Mouse (Mus musculus) erythroblast, adult 5-6 weeks (primary cell): ENCODE measurements around the gene Rasgef1a. TPM values are rescaled to one million over a fixed set of nuclear protein-coding genes. Genes with fewer than 3 reads are reported as not detected.

Source experiments
- ATAC-seq: replicated peaks from 2 replicates; pipeline ENCODE4 v1.8.0; 2016; ENCODE audit warnings: moderate number of reproducible peaks, mild to moderate bottlenecking, moderate TSS enrichment, inconsistent platforms; ENCODE audit not compliant: poor library complexity, low FRiP score, severe bottlenecking
- total RNA-seq, 2 experiments: library from RNA; stranded (forward) in 1 of 2; stranded (reverse) in 1 of 2; fragments of 150-400 nt in 1 of 2; fragments of 200-764, 138-1000 nt in 1 of 2; gene quantifications; 2 replicates each; pipeline versions ENCODE4 v1.2.3 to v1.2.4; 2015 to 2017; ENCODE audit warnings: low replicate concordance in 2 of 2

The Rasgef1a gene
- total RNA-seq (2015; ENCODE audit: low replicate concordance), result not detected in 2 replicates
- total RNA-seq (2017; ENCODE audit: low replicate concordance), result 0.09 TPM in 1 of 2 replicates, not detected in the other

DNA sequence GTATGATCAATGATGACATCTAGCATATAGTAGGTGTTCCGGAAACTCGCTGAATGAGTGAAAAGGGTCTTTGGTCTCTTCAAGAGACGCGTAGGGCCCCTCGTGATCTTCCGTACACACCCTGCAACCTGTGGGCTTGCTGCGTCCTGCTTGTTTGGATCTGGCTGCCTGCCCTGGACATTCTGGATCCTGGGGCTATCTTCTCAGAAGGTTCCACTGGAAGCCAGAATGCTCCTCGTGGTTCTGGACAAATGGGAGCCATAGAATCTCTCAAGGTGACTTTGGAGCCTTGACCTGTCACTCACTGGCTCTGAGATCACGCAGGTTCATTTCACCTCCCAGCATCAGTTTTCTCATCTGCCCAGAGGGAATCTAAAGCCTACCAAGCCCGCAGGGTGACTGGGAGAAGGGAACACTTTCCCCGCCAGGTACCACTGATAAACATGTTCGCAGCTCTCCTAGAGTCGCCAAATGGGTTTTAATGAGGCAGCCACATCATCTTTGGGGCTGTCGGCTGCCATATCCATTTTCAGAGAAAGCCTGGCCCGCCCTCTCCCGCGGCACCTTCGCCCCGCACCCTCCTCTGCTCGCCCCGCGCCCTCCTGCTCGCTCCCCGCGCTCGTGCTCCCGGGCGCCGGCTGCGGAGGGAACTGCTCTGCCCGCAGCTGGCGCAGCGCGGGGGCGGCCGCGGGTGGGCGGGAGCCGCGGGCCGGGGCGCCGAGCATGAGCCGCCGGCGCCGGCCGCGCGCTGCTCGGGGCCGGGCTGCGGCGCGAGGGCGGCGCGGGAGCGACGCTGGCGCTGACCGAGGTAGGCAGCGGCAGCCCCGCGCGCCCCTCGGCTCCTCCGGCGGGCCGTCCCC is at the start of gene Rasgef1a:
TSS of gene Rasgef1a (plus strand) at position 683 of the 860 bp plus-strand sequence.
- ATAC-seq, result no peak

DNA sequence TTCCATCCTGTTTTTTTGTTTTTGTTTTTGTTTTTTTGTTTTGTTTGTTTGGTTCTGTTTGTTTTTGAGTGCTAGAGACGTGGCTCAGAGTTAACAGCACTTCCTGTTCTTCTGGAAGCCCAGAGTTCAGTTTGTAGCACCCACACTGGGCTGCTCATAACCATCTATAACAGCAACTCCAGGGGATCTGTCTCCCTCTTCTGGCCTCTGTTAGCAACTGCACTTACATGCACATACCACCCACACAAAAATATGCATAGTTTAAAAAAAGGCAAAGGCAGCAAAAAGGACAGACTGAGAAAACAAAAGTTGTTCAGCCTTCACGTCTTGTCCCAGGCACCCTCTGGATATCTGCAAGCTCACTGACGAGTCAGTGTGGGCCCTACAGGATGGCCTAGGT is 48.0 kb upstream of the Rasgef1a start:
- ATAC-seq, result no peak; the same call in 1 of the 2 replicates

DNA sequence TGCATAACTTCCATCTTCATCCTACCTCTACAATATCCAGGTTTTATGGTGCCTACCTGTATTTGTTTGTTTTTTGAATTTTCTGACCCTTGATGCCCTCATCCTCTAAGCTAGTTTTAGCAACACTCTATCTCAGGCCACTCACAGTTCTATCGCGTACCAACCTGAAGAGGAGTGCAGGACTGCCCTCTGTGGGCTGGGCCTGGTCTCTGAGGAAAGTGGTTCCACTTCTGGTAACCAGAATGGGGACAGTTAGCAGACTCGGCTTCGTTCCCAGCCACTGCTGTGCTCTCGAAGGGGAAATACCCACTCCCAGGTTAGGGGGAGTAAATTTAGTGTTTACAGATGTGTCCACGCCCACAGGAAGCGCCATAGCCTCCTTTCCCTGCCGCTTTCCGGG is 44.5 kb upstream of the Rasgef1a start:
- no peak for ATAC-seq

DNA sequence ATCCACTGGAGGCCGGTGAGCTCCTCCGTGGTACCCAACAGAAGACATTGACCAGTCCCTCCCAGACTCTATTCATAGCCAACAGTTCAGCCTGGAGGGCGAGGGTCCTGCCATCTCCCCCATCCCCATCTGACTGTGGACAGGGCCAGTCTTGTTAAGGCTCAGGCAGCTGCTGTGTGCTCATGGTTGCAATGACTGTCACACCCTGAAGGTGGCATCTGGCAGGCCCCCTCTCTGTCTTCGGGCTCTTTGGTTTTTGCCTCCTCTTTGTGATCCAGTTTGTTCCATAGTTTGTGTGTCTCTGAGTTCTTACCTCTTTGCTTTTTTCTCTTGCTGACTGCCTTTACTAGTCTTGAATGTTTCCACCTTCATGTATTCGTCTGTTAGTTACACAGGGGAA is 24.1 kb upstream of the Rasgef1a start:
- no peak for ATAC-seq

DNA sequence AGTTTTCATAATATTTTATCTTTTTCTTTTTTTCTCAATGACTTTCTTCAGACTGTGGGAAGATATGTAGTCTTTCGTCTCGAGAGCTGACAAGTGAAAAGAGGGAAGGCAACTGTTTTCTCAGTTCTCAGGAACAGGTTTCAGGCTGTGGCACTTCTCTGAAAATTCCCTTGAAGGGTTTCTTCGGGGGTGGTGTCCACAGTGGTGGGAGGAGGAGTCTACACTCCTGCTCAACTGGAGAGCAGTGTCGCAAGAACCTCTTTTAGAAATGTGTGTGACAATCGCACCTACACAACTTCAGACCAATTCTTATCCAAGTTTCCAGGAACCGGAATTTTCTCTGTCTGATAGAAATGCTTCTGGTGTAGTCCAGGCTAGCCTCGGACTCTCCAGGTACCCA is 22.0 kb upstream of the Rasgef1a start:
- ATAC-seq, result no peak

DNA sequence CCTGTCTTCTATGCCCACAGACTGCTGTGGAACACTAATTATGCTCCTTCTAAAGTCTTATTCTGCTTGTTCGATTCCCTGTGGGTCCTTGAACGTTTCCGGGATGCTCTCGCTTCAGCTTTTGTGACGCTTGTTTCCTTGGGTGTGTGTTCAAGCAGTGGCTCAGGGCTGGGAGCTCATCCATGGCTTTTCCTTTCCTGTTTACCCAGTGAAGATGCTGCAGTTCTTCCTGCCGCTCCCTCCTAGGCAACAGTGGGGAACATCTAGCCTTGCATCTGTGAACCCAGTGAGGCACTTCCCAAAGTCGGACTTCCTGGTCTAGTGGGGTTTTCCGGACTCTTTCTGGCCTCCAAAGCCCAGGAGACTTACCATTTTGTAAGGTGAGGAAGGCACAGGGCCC is 20.6 kb upstream of the Rasgef1a start:
- no peak for ATAC-seq

DNA sequence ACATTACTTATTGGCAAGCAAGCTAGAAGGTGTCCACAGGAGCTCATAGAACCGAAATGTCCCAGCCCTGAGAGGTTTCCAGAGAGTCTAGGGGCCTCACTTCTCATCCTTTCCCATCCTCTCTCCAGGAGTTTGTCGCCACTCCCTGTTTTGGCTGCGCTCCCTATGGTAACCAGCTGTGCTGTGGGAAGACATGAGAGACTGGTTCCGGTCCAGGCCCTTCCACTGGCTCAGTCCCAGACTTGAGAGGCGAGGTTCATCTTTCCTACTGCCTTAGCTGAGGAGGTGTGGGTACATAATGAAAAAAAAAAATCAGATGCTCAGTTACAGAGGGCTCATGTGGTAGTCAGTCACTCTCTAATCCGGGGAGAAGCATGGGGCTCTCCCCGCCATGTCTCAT is 19.9 kb upstream of the Rasgef1a start:
- no peak for ATAC-seq

DNA sequence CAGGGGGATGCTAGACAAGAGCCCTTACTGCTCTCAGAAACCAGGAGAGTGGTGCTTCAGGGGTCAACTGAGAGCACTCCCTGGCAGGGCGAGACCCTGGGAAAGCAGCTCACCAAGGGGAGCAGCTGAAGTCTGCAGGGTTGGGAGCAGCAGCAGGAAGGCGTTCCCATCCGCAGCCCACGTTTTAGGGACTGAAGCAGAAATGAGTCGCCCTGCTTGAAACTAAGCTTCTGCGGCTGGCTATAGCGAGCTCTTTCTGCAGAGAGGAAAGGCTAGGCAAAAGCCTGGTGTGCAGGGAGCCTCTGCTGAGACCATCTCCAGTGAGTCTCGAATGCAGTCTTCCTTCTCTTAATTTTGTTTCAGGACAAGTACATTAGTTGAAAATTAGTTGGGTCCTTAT is 19.3 kb upstream of the Rasgef1a start:
- no peak for ATAC-seq

DNA sequence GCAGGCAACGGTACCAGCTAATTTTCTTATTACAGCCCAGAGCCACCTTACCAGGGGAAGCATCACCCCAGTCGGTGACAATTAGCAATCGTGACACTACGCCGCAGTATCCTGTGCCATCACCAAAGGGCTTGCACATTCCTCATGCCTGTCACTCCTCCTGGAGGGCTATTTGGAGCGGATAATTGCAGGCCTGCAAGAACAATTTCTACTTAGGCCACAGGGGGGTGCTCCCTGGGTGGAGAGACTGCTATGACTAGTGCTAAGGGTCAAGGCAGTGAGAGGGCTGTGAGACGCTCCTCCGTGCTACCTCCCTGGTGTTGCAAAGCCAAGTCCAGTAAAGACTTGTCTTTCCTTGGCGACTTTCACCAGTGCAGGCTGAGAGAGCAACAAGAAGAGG is 16.1 kb upstream of the Rasgef1a start:
- ATAC-seq, result no peak

DNA sequence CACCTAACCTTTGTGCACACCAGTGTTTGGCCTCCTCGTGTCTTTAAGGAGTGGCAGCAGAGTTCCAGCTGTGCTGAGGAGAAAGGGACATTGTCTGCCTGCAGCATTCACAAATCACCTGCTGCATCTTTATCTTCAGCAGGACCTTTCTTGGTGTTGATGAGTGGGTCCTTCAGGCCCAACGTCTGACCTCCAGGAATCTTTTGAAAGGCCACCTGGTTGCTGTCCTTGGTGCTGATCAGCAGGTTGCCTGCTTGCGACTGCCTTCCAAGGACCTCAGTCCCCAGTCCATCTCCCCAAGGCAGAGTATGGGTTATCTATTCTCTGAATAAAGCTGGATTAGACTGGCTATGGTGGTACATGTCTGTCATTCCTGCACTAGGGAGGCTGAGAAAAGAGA is 10.0 kb upstream of the Rasgef1a start:
- no peak for ATAC-seq

DNA sequence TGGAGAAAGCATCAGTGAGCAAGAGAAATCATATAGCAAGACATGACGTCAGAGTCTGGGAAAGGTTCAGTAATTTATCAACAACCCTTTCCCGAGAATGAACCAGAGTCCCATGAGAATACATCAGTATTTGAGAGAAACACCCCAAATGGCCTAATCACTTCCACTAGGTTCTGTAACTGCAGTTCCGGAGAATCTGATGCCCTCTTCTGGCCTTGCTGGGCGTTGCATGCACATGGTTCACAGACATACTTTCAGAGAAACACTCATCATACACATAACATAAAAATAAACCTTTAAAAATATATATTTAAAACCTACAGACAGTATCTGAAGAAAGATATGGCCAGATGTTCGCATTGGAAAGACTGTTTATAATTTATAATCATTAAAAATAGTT is 3.9 kb upstream of the Rasgef1a start:
- no peak for ATAC-seq

DNA sequence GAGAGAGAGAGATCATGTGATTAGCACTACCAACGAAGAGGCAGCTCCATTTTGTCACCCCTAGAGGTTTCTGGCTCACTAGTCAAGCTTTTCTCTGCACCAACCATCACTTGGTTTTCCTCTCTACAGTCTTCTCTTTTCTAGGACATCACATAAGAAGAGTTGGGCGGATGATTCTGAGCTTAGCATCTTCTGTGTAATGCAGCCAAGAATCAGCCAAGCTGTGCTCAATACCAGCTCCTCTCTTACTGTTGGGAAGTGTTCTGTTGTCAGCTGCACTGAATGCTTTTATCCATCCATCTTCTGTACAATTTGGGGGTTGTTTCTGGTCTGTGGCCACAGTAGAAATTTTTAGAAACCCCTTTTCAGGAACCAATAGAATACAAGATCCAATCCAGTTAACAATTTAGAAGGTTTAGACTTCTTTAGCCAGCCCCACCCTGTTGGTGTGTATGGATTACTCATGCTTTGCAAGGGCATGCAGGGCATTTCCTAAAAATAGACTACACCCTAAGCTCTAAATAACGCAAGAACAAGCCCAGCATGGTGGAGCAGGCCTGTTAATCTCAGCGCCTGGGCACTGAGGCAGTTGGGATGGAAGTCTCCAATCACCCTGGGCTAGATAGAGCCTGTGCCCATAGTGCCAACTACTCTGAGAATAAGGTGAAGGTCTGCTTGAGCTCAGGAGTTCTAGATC is 3.2 kb upstream of the Rasgef1a start:
- no peak for ATAC-seq

DNA sequence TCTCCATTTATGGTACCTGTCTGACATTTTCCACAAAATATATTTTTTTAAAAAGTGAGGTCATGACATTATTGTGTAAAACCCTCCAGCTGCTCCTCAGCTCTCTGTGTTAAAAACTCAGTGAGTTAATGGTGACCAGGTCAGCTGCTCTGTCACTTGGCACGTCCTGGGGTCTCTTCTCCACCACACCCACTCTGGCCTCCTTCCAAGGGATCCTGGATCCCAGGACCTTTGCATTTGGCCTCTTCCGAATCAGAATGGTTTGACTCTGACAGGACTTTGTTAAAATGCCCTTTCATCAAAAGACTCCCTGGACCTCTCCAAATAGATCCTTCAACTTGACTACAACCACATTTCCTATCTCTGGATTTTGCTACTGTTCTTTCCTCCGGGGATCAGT is 982 bp upstream of the Rasgef1a start:
- no peak for ATAC-seq

DNA sequence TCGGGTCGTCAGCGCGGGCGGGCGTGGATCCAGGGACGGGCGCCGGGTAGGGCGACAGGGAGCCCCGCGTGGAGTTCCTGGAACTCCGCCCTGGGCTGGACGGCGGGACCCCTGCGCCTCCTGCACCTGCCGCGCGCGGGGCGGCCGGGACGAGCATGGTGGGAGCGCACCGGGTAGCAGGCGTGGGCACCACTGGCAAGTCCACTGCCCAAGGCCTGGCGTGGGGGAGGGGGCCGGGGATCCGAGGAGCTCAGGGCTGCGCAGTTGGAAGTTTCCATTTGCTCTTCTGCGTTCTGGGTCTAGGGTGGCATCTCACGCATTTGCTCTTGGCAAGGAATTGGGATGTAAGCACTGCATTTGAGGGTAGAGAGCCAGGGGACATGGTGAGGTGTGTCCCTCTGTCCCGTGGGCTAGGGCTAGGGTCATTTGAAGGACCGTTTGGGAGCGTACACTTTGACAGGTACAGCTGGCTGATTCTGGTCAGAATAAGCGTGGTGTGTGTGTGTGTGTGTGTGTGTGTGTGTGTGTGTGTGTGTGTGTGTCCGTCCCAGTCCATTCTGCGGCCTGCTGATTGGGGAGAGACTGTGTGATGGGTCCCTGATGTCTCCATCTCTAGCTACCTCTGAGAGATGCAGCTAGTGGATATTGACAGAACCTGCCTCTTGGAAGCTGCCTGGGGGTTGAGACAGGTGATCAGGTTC is 528 bp downstream of the Rasgef1a start:
- ATAC-seq, result no peak

DNA sequence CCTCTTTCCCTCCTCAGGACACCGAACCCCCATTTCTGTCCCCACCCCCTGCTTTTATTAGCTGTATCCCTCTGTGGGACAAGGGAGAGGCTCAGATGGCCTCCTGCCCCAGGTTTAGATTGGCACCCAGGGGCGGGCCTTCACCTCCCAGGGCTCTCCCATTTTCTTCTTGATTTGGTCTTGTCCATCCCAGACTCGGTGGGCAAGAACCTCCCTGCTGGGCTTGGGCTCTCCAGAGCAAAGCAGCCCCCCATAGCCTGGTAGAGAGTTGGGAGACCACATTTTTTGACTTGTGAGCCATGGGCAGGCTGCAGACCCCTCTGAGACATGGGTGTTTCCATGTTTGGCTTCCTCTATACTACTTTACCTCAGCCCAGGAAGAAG is 1.1 kb downstream of the Rasgef1a start:
- ATAC-seq, result no peak

DNA sequence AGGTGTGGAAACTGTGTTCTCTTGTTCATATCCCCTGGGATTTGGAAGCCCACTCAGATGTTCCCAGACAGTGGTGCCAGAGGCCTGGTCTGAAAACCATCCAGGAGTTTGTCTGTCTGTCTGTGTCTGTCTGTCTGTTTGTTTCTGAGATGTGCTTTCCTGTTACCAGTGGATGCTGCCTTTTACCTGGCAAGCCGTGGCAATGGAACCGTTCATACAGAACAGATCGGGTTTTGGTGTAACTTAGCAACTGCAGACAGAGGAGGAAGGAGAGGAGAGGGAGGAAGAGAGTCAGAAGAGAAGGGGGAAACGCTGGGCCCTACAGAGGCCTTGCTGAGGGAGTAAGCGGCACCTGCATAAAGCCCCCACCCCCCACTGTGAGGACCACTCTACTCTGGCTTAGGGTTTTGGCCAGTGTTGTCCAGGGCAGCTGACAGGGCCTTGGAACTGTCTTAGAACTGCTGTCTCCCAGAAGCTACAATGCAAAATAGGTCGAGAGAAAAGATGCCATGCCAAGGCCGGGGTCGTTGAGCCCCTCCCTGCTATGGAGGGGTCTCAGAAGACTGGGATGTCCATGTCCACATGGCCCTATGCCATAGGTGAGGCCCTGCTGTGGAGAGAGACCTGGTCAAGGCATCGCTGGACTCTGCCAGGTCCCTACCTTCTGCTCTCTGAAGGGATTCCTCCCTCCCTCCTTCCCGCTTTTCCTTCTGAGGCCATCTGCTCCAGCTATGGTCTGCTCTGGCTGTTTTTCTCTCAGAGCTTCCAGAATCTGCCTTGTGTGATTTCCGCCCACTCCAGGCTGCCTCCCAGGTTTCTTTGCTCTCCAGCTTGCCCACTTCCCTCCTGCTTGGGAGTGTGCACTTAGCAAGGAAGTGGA is 2.0 kb downstream of the Rasgef1a start:
- ATAC-seq, result no peak

DNA sequence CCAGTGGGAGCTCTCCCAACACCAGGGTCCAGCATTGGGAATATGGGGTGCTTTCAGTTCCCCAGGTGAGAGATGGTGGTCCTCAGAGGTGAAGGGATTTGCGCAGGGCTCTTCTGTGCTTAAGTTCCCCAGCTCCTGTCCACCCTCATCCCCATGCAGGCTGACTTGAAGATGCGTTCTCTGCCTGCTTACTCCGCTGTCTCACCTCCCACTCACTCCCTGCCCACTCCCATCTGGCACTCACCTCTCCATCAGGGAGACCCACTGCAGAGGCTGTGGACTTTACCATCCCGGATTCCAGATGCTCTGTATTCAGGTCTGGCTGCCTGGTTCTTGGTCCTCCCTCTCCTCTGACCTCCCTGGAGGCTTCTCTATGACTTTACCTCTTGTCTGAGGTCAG is 3.6 kb downstream of the Rasgef1a start:
- no peak for ATAC-seq

DNA sequence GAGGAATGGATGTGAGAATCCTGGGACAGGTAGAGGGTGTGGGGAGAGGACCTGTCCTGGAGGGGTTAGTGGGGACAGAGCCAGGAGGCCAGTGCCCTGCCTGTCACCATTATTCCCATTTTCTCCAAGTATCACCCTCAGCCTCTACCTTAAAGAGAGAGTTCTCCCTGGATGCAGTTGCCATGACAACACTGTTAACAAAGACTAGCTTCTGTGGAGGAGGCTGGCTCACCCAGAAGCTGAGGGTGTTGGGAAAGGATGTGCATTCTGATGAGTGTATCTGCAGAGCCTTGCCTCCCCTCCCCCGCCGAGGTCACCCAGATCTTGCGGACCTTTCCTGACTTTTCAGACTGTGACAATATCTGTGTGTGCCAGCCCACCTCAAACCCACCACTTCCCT is 4.7 kb downstream of the Rasgef1a start:
- ATAC-seq, result no peak

DNA sequence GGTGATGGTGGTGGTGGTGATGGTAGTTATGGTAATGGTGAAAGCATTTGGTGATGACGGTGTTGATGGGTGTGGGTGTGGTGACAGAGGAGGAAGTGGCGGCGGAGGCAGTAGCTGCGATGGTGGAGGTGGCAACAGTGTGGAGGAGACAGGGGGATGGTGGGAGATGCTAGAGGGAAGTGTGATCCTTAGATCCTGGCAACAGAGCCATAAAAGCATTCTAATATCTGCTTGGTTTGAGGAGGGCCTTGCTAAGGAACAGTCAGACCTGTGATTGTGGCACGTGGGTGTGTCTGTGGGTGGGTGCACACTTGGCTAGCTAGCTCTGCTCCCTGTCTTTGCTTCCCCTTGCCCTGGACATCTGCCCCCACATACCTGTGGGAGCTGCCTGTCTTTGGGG is 7.4 kb downstream of the Rasgef1a start:
- ATAC-seq, result no peak

DNA sequence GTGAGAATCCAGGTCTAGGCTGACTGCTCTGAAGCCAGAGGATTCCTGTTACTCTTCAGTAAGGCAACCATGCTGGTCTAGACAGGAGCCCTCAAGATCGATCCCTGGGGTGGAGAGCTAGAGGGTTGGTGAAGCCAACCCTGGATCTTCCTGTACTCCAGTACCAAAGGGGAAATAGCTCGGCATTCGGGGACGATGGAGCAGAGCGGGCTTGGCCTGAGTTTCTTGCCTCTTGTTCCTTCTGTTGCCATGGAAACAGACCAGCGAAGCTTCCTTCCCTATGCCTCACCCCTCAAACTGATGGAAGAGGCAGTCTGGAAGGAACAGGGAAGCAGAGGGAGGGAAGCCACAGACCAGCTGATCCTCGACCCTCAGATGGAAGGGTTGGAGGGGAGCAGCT is 8.3 kb downstream of the Rasgef1a start:
- no peak for ATAC-seq
